Mouse (Mus musculus) kidney, postnatal 0 days (tissue): ENCODE measurements around the gene Meis1. TPM values are rescaled to one million over a fixed set of nuclear protein-coding genes. Genes with fewer than 3 reads are reported as not detected.

Experiments used
- ATAC-seq: fragments of 200-750 bp; cut with Nextera tagmentation; replicated peaks from 2 replicates; pipeline ENCODE4 v1.8.0; 2017; ENCODE audit warnings: low read depth, moderate number of reproducible peaks, moderate TSS enrichment, moderate library complexity; ENCODE audit not compliant: low FRiP score
- DNase-seq: peaks from one replicate; pipeline ENCODE4 v3.0.0-alpha.2; 2016; ENCODE audit warnings: low spot score
- H3K27ac ChIP-seq: fragments of 300-500 bp; sonication (generic); 2 replicates; pipeline ENCODE4 v1.5.1; 2014; ENCODE audit warnings: mild to moderate bottlenecking
- H3K27me3 ChIP-seq: fragments of 300-500 bp; sonication (generic); 2 replicates; pipeline ENCODE4 v1.6.1; 2014; ENCODE audit warnings: low read length, mixed read lengths; ENCODE audit not compliant: insufficient read depth
- H3K36me3 ChIP-seq: fragments of 300-500 bp; sonication (generic); 2 replicates; pipeline ENCODE4 v1.6.1; 2014; ENCODE audit warnings: low read length, mixed read lengths; ENCODE audit not compliant: insufficient read depth
- H3K4me1 ChIP-seq: fragments of 300-500 bp; sonication (generic); replicated peaks from 2 replicates; pipeline ENCODE4 v1.6.1; 2014; ENCODE audit warnings: antibody characterized with exemption, low read length, mixed read lengths; ENCODE audit not compliant: insufficient read depth
- H3K4me2 ChIP-seq: fragments of 300-500 bp; sonication (generic); 2 replicates; pipeline ENCODE4 v1.6.1; 2014; ENCODE audit warnings: mild to moderate bottlenecking, low read length, moderate library complexity, mixed read lengths
- H3K4me3 ChIP-seq: fragments of 300-500 bp; sonication (generic); replicated peaks from 2 replicates; pipeline ENCODE4 v1.5.1; 2014; ENCODE audit warnings: low read depth, low read length
- H3K9ac ChIP-seq: fragments of 300-500 bp; sonication (generic); 2 replicates; pipeline ENCODE4 v1.6.1; 2014; ENCODE audit warnings: low read depth, low read length
- H3K9me3 ChIP-seq: fragments of 300-500 bp; sonication (generic); replicated peaks from 2 replicates; pipeline ENCODE4 v1.6.1; 2016; ENCODE audit warnings: low read length, inconsistent platforms, mixed read lengths
- CTCF ChIP-seq: IDR thresholded peaks from 2 replicates; pipeline ENCODE4 v1.5.1; 2016; ENCODE audit warnings: antibody characterized with exemption, low read depth, mild to moderate bottlenecking, moderate library complexity
- WGBS: fragments of 180-500 bp; shearing (Covaris S2); extraction: QIAGEN DNeasy Blood & Tissue Kit; methylation state at CpG from one replicate; pipeline ENCODE4 v1.1.7; 2014; 5-methylcytosine and 5-hydroxymethylcytosine counted together
- polyA plus RNA-seq: library from polyadenylated mRNA; unstranded; fragments of >200 nt; fragmentation: Nextera tagmentation; extraction: Ambion mirVana; gene quantifications from 2 replicates; pipeline ENCODE4 v1.2.1, GENCODE M21; 2015

Gene Meis1
- polyA plus RNA-seq, 1 experiment from 2014 or later = 59.0 TPM

GRCm38 (mm10) chr11:19015381-19015730 is 3.4 kb downstream of the Meis1 start:
- DNase-seq (peak; percentile 58), ATAC-seq (no peak)
- peak overlapping the region; percentile 86 for H3K4me2 ChIP-seq
- no peak for TF ChIP-seq CTCF
- H3K9me3 ChIP-seq = no peaks in the 10 kb centered on the region
- WGBS = 9% methylated on average over 5 of the region's 5 CpGs
- peak overlapping the region; percentile 84 for H3K4me3 ChIP-seq
- 0 out of 2 replicates have a peak, but pooled peaks cover 3% of the 10 kb centered on the region for H3K36me3 ChIP-seq
- no peaks in the 10 kb centered on the region for H3K4me1 ChIP-seq
- H3K9ac ChIP-seq = peak overlapping the region; percentile 93
- H3K27me3 ChIP-seq = no peaks in the 10 kb centered on the region
- peak overlapping the region; percentile 97 for H3K27ac ChIP-seq

GRCm38 (mm10) chr11:19014441-19015161 is 4.2 kb downstream of the Meis1 start:
- Histone ChIP-seq H3K27ac (peak overlapping the region; percentile 97), H3K4me3 (peak overlapping the region; percentile 84), H3K4me1 (no peaks in the 10 kb centered on the region), H3K27me3 (no peaks in the 10 kb centered on the region), H3K9me3 (no peaks in the 10 kb centered on the region), H3K4me2 (peak overlapping the region; percentile 86), H3K9ac (peak overlapping the region; percentile 93), H3K36me3 (0 out of 2 replicates have a peak, but pooled peaks cover 3% of the 10 kb centered on the region)
- peak; percentile 37 for DNase-seq
- no peak for ATAC-seq
- no peak for TF ChIP-seq CTCF
- WGBS = 7% methylated on average over 35 of the region's 35 CpGs

- no peak for DNase-seq
- peak overlapping the region; percentile 84 for H3K4me3 ChIP-seq
- WGBS = 12% methylated on average over 12 of the region's 12 CpGs
- 0 out of 2 replicates have a peak, but pooled peaks cover under 1% of the 10 kb centered on the region for H3K27me3 ChIP-seq
- H3K9ac ChIP-seq = peak overlapping the region; percentile 93
- H3K36me3 ChIP-seq = 0 out of 2 replicates have a peak, but pooled peaks cover 3% of the 10 kb centered on the region
- H3K27ac ChIP-seq = peak overlapping the region; percentile 97
- H3K9me3 ChIP-seq = no peaks in the 10 kb centered on the region
- peak overlapping the region; percentile 86 for H3K4me2 ChIP-seq
- no peak for ATAC-seq
- no peak for TF ChIP-seq CTCF
- H3K4me1 ChIP-seq = no peaks in the 10 kb centered on the region
Observed at GRCm38 (mm10) chr11:19014113-19014440, 4.7 kb downstream of the Meis1 start.

- Histone ChIP-seq H3K9ac (peak overlapping the region; percentile 93), H3K4me3 (peak overlapping the region; percentile 84), H3K27ac (peak overlapping the region; percentile 97), H3K27me3 (0 out of 2 replicates have a peak, but pooled peaks cover 4% of the 10 kb centered on the region), H3K9me3 (no peaks in the 10 kb centered on the region), H3K4me2 (peak overlapping the region; percentile 86), H3K4me1 (no peaks in the 10 kb centered on the region), H3K36me3 (0 out of 2 replicates have a peak, but pooled peaks cover 3% of the 10 kb centered on the region)
- no peak for TF ChIP-seq CTCF
- peak; percentile 73 for DNase-seq
- ATAC-seq = no peak; the same call in 1 of the 2 replicates
- 16% methylated on average over 25 of the region's 25 CpGs for WGBS
Observed at GRCm38 (mm10) chr11:19013141-19014112, 5.4 kb downstream of the Meis1 start.

GRCm38 (mm10) chr11:19012463-19013115 is 6.2 kb downstream of the Meis1 start:
- peak overlapping the region; percentile 93; the same call in 1 of the 2 replicates for H3K9ac ChIP-seq
- ATAC-seq (no peak), DNase-seq (peak; percentile 81)
- H3K27me3 ChIP-seq = 0 out of 2 replicates have a peak, but pooled peaks cover 4% of the 10 kb centered on the region
- peak overlapping the region; percentile 84 for H3K4me3 ChIP-seq
- H3K36me3 ChIP-seq = 0 out of 2 replicates have a peak, but pooled peaks cover 3% of the 10 kb centered on the region
- no peaks in the 10 kb centered on the region for H3K4me1 ChIP-seq
- H3K9me3 ChIP-seq = no peaks in the 10 kb centered on the region
- H3K4me2 ChIP-seq = peak overlapping the region; percentile 86
- WGBS = 26% methylated on average over 2 of the region's 2 CpGs
- TF ChIP-seq CTCF = no peak
- H3K27ac ChIP-seq = peak overlapping the region; percentile 97

GRCm38 (mm10) chr11:19012001-19012400 is 6.8 kb downstream of the Meis1 start:
- 0 out of 2 replicates have a peak overlapping the region, but pooled peaks have one; percentile 84 for H3K4me3 ChIP-seq
- ATAC-seq (peak; percentile 33; the same call in 1 of the 2 replicates), DNase-seq (peak; percentile 80)
- peak overlapping the region; percentile 97; the same call in 1 of the 2 replicates for H3K27ac ChIP-seq
- peak overlapping the region; percentile 86 for H3K4me2 ChIP-seq
- no peak overlapping the region for H3K9ac ChIP-seq
- H3K9me3 ChIP-seq = no peaks in the 10 kb centered on the region
- 0 out of 2 replicates have a peak, but pooled peaks cover 3% of the 10 kb centered on the region for H3K36me3 ChIP-seq
- H3K27me3 ChIP-seq = 0 out of 2 replicates have a peak, but pooled peaks cover 4% of the 10 kb centered on the region
- 24% methylated on average over 2 of the region's 2 CpGs for WGBS
- H3K4me1 ChIP-seq = no peaks in the 10 kb centered on the region
- no peak for TF ChIP-seq CTCF
